ENCODE assay signal across 35 mouse cellular contexts in the genomic region with DNA sequence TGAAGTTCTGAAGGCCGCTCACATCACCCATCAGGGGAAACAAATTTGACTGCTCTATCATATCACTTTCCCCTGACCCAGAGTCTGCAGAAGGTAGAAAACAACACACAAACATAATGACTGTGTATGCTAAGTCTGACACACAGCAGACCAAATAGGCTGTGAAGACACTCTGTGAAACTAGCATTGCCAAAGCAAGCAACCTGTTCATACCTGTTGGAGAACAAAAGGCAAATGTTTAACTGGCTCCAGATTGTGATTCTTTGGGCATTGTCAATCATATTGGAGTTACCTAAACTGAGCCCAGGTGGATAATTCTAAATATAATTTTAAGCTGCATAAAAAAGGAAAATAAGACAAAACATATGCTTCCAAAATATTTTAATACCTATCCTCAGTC.
"Had no signal": no experiment of that assay in that cellular context is flagged by ENCODE, and none has a peak within 500 bp of the region (broad histone marks: within the 10 kb centered on the region; RNA-seq: fewer than 3 reads in every experiment).

No protein-coding gene starts in this region.

- H3K27me3 ChIP-seq: heart, embryonic 12.5 days; heart, embryonic 13.5 days; heart, embryonic 15.5 days; hindbrain, embryonic 12.5 days; hindbrain, embryonic 13.5 days; hindbrain, embryonic 15.5 days; intestine, embryonic 15.5 days; kidney, embryonic 15.5 days had no signal

- ATAC-seq: hindbrain, embryonic 16.5 days; hindbrain, postnatal 0 days; inflammation-experienced regulatory T-cells, adult 6 months; intestine, embryonic 15.5 days; intestine, embryonic 16.5 days; intestine, postnatal 0 days had no signal

- H3K36me3 ChIP-seq: heart, embryonic 10.5 days; heart, embryonic 12.5 days; heart, embryonic 13.5 days; heart, embryonic 15.5 days; hindbrain, embryonic 10.5 days; hindbrain, embryonic 12.5 days; hindbrain, embryonic 13.5 days; hindbrain, embryonic 15.5 days; intestine, embryonic 15.5 days; kidney, embryonic 15.5 days had no signal

- H3K9ac ChIP-seq: heart, embryonic 12.5 days; heart, embryonic 13.5 days; heart, embryonic 15.5 days; hindbrain, embryonic 12.5 days; hindbrain, embryonic 13.5 days; hindbrain, embryonic 14.5 days; hindbrain, embryonic 15.5 days; intestine, embryonic 15.5 days; kidney, embryonic 15.5 days had no signal

- H3K4me3 ChIP-seq: heart, embryonic 10.5 days; heart, embryonic 12.5 days; heart, embryonic 13.5 days; heart, embryonic 15.5 days; hindbrain, embryonic 10.5 days; hindbrain, embryonic 12.5 days; hindbrain, embryonic 13.5 days; hindbrain, embryonic 15.5 days; intestine, embryonic 15.5 days; kidney, embryonic 15.5 days; layer of hippocampus, adult 2 months had no signal

- H3K4me2 ChIP-seq: heart, embryonic 11.5 days; heart, embryonic 12.5 days; heart, embryonic 13.5 days; heart, embryonic 15.5 days; hindbrain, embryonic 12.5 days; hindbrain, embryonic 13.5 days; hindbrain, embryonic 14.5 days; hindbrain, embryonic 15.5 days; intestine, embryonic 15.5 days; kidney, embryonic 15.5 days had no signal

- H3K4me1 ChIP-seq: heart, embryonic 10.5 days; heart, embryonic 12.5 days; heart, embryonic 13.5 days; heart, embryonic 15.5 days; hindbrain, embryonic 10.5 days; hindbrain, embryonic 12.5 days; intestine, embryonic 15.5 days; kidney, embryonic 15.5 days had no signal

- DNase-seq: heart, postnatal 10 days; heart, postnatal 14 days; heart, postnatal 36 days; heart, postnatal 4 days; kidney, adult 11 months; kidney, adult 18-20 months; kidney, adult 2 months; kidney, adult 8-10 months; kidney, adult 9 months; kidney, postnatal 10 days; kidney, postnatal 14 days; kidney, postnatal 25 days; kidney, postnatal 36 days; kidney, postnatal 4 days; layer of hippocampus, adult 9-11 months; layer of hippocampus, postnatal 36 days had no signal

- H3K9me3 ChIP-seq: heart, embryonic 10.5 days; heart, embryonic 12.5 days; heart, embryonic 13.5 days; heart, embryonic 15.5 days; hindbrain, embryonic 10.5 days; hindbrain, embryonic 12.5 days; hindbrain, embryonic 13.5 days; hindbrain, embryonic 15.5 days; intestine, embryonic 15.5 days; kidney, embryonic 15.5 days had no signal

- H3K27ac ChIP-seq: heart, embryonic 10.5 days; heart, embryonic 13.5 days; heart, embryonic 15.5 days; hindbrain, embryonic 10.5 days; hindbrain, embryonic 12.5 days; hindbrain, embryonic 13.5 days; hindbrain, embryonic 14.5 days; hindbrain, embryonic 15.5 days; hindbrain, postnatal 0 days; intestine, embryonic 15.5 days; kidney, embryonic 15.5 days; kidney, postnatal 0 days; layer of hippocampus, adult 2 months had no signal
